Mouse (Mus musculus): ENCODE measurements around the gene Creld2.

Gene Creld2

GRCm38 (mm10) chr15:88868024-88868742, 48.7 kb downstream of the Creld2 start:
- DNase-seq (ENCODE audit: low spot score) = no peak

- DNase-seq (ENCODE audit: low spot score) = no peak
Observed at GRCm38 (mm10) chr15:88870418-88871185, 51.2 kb downstream of the Creld2 start.

GRCm38 (mm10) chr15:88874061-88874460, 54.6 kb downstream of the Creld2 start:
- DNase-seq (ENCODE audit: low spot score) = no peak

GRCm38 (mm10) chr15:88874477-88874876, 55.0 kb downstream of the Creld2 start:
- no peak for DNase-seq (ENCODE audit: low spot score)

DNA sequence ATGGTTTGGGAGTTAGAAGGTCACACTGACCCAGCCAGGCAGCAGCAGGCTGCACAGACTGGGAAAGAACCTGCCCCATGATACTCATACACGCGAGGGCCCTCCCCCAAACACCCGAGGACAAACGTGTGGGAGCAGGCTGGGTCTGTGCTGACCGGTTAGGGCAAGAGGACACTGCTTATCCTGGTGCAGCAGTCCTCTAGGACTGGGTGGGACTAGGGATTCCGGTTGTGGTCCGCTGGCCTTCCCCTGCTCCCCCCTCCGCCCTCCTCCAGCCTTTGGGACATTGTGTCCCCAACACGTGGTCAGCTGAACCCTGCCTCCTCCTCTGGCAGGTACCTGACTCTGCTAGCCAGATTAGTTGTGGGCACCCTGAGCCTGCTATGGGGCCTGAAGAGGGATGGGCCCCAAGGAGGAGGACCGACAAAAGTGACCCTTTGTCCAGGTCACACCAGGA, 56.2 kb downstream of the Creld2 start:
- DNase-seq (ENCODE audit: low spot score) = no peak

All from ovary, postnatal 10 days (tissue).